Mouse (Mus musculus) kidney, postnatal 0 days (tissue): Measurements from ENCODE around the gene Prkca. TPM values are rescaled to one million over a fixed set of nuclear protein-coding genes. Genes with fewer than 3 reads are reported as not detected.

Experiments used
- ATAC-seq: fragments of 200-750 bp; cut with Nextera tagmentation; replicated peaks from 2 replicates; pipeline ENCODE4 v1.8.0; 2017; ENCODE audit warnings: low read depth, moderate number of reproducible peaks, moderate TSS enrichment, moderate library complexity; ENCODE audit not compliant: low FRiP score
- DNase-seq: peaks from one replicate; pipeline ENCODE4 v3.0.0-alpha.2; 2016; ENCODE audit warnings: low spot score
- H3K27ac ChIP-seq: fragments of 300-500 bp; sonication (generic); 2 replicates; pipeline ENCODE4 v1.5.1; 2014; ENCODE audit warnings: mild to moderate bottlenecking
- H3K27me3 ChIP-seq: fragments of 300-500 bp; sonication (generic); 2 replicates; pipeline ENCODE4 v1.6.1; 2014; ENCODE audit warnings: low read length, mixed read lengths; ENCODE audit not compliant: insufficient read depth
- H3K36me3 ChIP-seq: fragments of 300-500 bp; sonication (generic); 2 replicates; pipeline ENCODE4 v1.6.1; 2014; ENCODE audit warnings: low read length, mixed read lengths; ENCODE audit not compliant: insufficient read depth
- H3K4me1 ChIP-seq: fragments of 300-500 bp; sonication (generic); replicated peaks from 2 replicates; pipeline ENCODE4 v1.6.1; 2014; ENCODE audit warnings: antibody characterized with exemption, low read length, mixed read lengths; ENCODE audit not compliant: insufficient read depth
- H3K4me2 ChIP-seq: fragments of 300-500 bp; sonication (generic); 2 replicates; pipeline ENCODE4 v1.6.1; 2014; ENCODE audit warnings: mild to moderate bottlenecking, low read length, moderate library complexity, mixed read lengths
- H3K4me3 ChIP-seq: fragments of 300-500 bp; sonication (generic); replicated peaks from 2 replicates; pipeline ENCODE4 v1.5.1; 2014; ENCODE audit warnings: low read depth, low read length
- H3K9ac ChIP-seq: fragments of 300-500 bp; sonication (generic); 2 replicates; pipeline ENCODE4 v1.6.1; 2014; ENCODE audit warnings: low read depth, low read length
- H3K9me3 ChIP-seq: fragments of 300-500 bp; sonication (generic); replicated peaks from 2 replicates; pipeline ENCODE4 v1.6.1; 2016; ENCODE audit warnings: low read length, inconsistent platforms, mixed read lengths
- CTCF ChIP-seq: IDR thresholded peaks from 2 replicates; pipeline ENCODE4 v1.5.1; 2016; ENCODE audit warnings: antibody characterized with exemption, low read depth, mild to moderate bottlenecking, moderate library complexity
- WGBS: fragments of 180-500 bp; shearing (Covaris S2); extraction: QIAGEN DNeasy Blood & Tissue Kit; methylation state at CpG from one replicate; pipeline ENCODE4 v1.1.7; 2014; 5-methylcytosine and 5-hydroxymethylcytosine counted together
- polyA plus RNA-seq: library from polyadenylated mRNA; unstranded; fragments of >200 nt; fragmentation: Nextera tagmentation; extraction: Ambion mirVana; gene quantifications from 2 replicates; pipeline ENCODE4 v1.2.1, GENCODE M21; 2015

Prkca gene
- polyA plus RNA-seq, 1 experiment from 2014 or later, result 9.3 TPM

GRCm38 (mm10) chr11:108282850-108283459 is 60.8 kb downstream of the Prkca start:
- Histone ChIP-seq H3K27me3 (no peaks in the 10 kb centered on the region), H3K4me1 (no peaks in the 10 kb centered on the region), H3K27ac (no peak overlapping the region), H3K36me3 (no peaks in the 10 kb centered on the region), H3K4me2 (no peak overlapping the region), H3K9ac (no peak overlapping the region), H3K4me3 (no peak overlapping the region), H3K9me3 (no peaks in the 10 kb centered on the region)
- no peak for TF ChIP-seq CTCF
- no peak for ATAC-seq
- WGBS, result 61% methylated on average over 1 of the region's 1 CpGs
- DNase-seq, result no peak

- 86% methylated on average over 1 of the region's 1 CpGs for WGBS
- Histone ChIP-seq H3K4me3 (no peak overlapping the region), H3K4me1 (peaks cover 5% of the 10 kb centered on the region; the same call in 1 of the 2 replicates), H3K27me3 (no peaks in the 10 kb centered on the region), H3K27ac (no peak overlapping the region), H3K9me3 (no peaks in the 10 kb centered on the region), H3K36me3 (no peaks in the 10 kb centered on the region), H3K4me2 (no peak overlapping the region), H3K9ac (no peak overlapping the region)
- peak; percentile 50 for DNase-seq
- no peak for TF ChIP-seq CTCF
- peak; percentile 57 for ATAC-seq
Measured at GRCm38 (mm10) chr11:108279748-108280373, 63.9 kb downstream of the Prkca start.

- Histone ChIP-seq H3K27ac (no peak overlapping the region), H3K4me1 (peaks cover 16% of the 10 kb centered on the region), H3K27me3 (no peaks in the 10 kb centered on the region), H3K36me3 (no peaks in the 10 kb centered on the region), H3K9me3 (no peaks in the 10 kb centered on the region), H3K4me3 (no peak overlapping the region), H3K4me2 (no peak overlapping the region), H3K9ac (no peak overlapping the region)
- TF ChIP-seq CTCF, result no peak
- no peak for DNase-seq
- WGBS, result 59% methylated on average over 8 of the region's 8 CpGs
- no peak for ATAC-seq
Measured at GRCm38 (mm10) chr11:108277096-108277495, 66.6 kb downstream of the Prkca start.

- no peak for TF ChIP-seq CTCF
Measured at GRCm38 (mm10) chr11:108276148-108276547, 67.6 kb downstream of the Prkca start.

GRCm38 (mm10) chr11:108274046-108274445 is 69.7 kb downstream of the Prkca start:
- Histone ChIP-seq H3K4me2 (no peak overlapping the region), H3K4me1 (peaks cover 31% of the 10 kb centered on the region), H3K27ac (no peak overlapping the region), H3K36me3 (no peaks in the 10 kb centered on the region), H3K4me3 (no peak overlapping the region), H3K27me3 (no peaks in the 10 kb centered on the region), H3K9me3 (no peaks in the 10 kb centered on the region), H3K9ac (no peak overlapping the region)
- DNase-seq, result no peak
- ATAC-seq, result no peak
- WGBS, result 64% methylated on average over 7 of the region's 7 CpGs
- no peak for TF ChIP-seq CTCF

More at GRCm38 (mm10) chr11:108276148-108276547, 67.6 kb downstream of the Prkca start:
- H3K27me3 ChIP-seq, result no peaks in the 10 kb centered on the region
- H3K9me3 ChIP-seq, result no peaks in the 10 kb centered on the region
- no peak overlapping the region for H3K4me2 ChIP-seq
- H3K9ac ChIP-seq, result no peak overlapping the region
- ATAC-seq (no peak), DNase-seq (peak; percentile 41)
- no peak overlapping the region for H3K4me3 ChIP-seq
- H3K36me3 ChIP-seq, result no peaks in the 10 kb centered on the region
- H3K4me1 ChIP-seq, result peaks cover 25% of the 10 kb centered on the region
- 33% methylated on average over 2 of the region's 2 CpGs for WGBS
- no peak overlapping the region for H3K27ac ChIP-seq

- Histone ChIP-seq H3K36me3 (no peaks in the 10 kb centered on the region), H3K27me3 (no peaks in the 10 kb centered on the region), H3K4me2 (no peak overlapping the region), H3K4me1 (peaks cover 34% of the 10 kb centered on the region), H3K9me3 (no peaks in the 10 kb centered on the region), H3K9ac (no peak overlapping the region), H3K27ac (no peak overlapping the region), H3K4me3 (no peak overlapping the region)
- TF ChIP-seq CTCF, result no peak
- no peak for DNase-seq
- ATAC-seq, result no peak
- WGBS, result 91% methylated on average over 12 of the region's 12 CpGs
Measured at GRCm38 (mm10) chr11:108273415-108273965, 70.2 kb downstream of the Prkca start.
